Mouse (Mus musculus): ENCODE measurements around the gene Bcor. TPM values are rescaled to one million over a fixed set of nuclear protein-coding genes. Genes with fewer than 3 reads are reported as not detected.

The Bcor gene
- polyA plus RNA-seq, 1 experiment from 2014 or later = 4.2 TPM

DNA sequence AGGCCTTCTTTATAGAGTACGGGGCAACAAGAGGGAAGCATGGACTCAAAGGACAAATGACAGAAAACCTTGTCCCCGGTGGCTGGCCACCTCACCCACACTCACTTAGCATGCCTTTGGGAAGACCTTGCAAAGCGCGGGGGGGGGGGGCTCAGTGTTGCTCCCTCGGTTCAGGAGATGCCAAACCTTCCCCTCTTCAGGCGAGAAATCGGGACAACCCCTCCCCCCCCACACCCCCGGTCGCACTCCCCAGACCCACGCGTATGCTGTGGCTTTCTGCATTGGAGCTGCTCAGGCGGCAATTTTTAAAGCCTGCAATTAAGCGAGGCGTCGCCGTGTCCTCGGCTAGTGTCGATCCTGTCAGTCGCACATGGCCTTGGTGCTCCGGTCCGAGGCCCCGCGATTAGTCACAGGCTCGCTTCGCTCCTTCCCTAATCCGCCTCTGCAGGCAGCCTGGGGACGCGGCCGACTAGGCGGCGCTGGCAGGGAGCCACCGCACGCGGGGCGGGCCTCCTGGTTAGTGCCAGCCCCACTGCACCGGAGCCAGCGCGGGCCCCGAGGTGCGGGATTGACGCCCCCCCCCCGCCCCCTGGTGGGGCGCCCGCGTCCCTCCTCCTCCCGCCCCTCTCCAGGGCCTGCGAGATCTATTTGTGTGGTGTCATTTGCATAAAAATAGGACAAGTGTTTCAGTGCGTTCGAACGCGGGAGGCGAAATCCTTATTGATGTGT lies 70.6 kb downstream of the Bcor start:
- ATAC-seq = peak; percentile 23; the same call in 1 of the 2 replicates
- H3K4me3 ChIP-seq (ENCODE audit: low read depth, low read length) = no peak overlapping the region

DNA sequence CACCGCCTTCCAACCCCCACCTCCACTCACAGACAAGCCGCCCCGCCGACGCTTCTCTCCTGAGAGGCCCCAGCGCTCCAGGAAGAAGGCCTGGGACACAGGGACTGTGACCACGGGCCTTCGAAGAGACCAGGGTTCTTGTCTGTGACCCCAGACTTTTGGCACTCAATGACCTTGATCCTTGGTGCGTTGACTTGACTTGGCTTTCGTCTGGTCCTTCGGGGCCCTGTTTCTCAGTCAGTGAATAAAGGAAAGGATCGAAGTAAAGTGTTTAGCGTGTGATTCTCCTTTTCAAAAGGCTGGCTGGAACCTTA lies 71.2 kb downstream of the Bcor start:
- Histone ChIP-seq H3K9ac (ENCODE audit: low read depth, low read length) (peak overlapping the region; percentile 50), H3K4me1 (replicated peaks; ENCODE audit: control insufficient read depth, insufficient read depth, low read length) (no peaks in the 10 kb centered on the region), H3K27ac (ENCODE audit: low read depth, low read length) (peak overlapping the region; percentile 94), H3K4me3 (ENCODE audit: low read depth, low read length) (peak overlapping the region; percentile 44), H3K36me3 (ENCODE audit: control insufficient read depth, insufficient read depth) (no peaks in the 10 kb centered on the region), H3K27me3 (replicated peaks; ENCODE audit: control insufficient read depth, insufficient read depth, low read length) (no peaks in the 10 kb centered on the region; the same call in 1 of the 2 replicates), H3K9me3 (ENCODE audit: control insufficient read depth) (no peaks in the 10 kb centered on the region), H3K4me2 (replicated peaks; ENCODE audit: low read depth) (peak overlapping the region; percentile 82)
- 9% methylated on average over 13 of the region's 13 CpGs for WGBS
- no peak for ATAC-seq
- no peak for TF ChIP-seq CTCF (IDR thresholded peaks at IDR 0.05; ENCODE audit: low read depth)

More for the DNA sequence above, 70.6 kb downstream of the Bcor start:
- Histone ChIP-seq H3K9ac (ENCODE audit: low read depth, low read length) (0 out of 2 replicates have a peak overlapping the region, but pooled peaks have one; percentile 11), H3K27ac (ENCODE audit: low read depth, low read length) (peak overlapping the region; percentile 94), H3K27me3 (replicated peaks; ENCODE audit: control insufficient read depth, insufficient read depth, low read length) (no peaks in the 10 kb centered on the region; the same call in 1 of the 2 replicates), H3K36me3 (ENCODE audit: control insufficient read depth, insufficient read depth) (no peaks in the 10 kb centered on the region), H3K4me1 (replicated peaks; ENCODE audit: control insufficient read depth, insufficient read depth, low read length) (no peaks in the 10 kb centered on the region), H3K9me3 (ENCODE audit: control insufficient read depth) (no peaks in the 10 kb centered on the region), H3K4me2 (replicated peaks; ENCODE audit: low read depth) (peak overlapping the region; percentile 82)
- 5% methylated on average over 44 of the region's 52 CpGs for WGBS
- no peak for TF ChIP-seq CTCF (IDR thresholded peaks at IDR 0.05; ENCODE audit: low read depth)

DNA sequence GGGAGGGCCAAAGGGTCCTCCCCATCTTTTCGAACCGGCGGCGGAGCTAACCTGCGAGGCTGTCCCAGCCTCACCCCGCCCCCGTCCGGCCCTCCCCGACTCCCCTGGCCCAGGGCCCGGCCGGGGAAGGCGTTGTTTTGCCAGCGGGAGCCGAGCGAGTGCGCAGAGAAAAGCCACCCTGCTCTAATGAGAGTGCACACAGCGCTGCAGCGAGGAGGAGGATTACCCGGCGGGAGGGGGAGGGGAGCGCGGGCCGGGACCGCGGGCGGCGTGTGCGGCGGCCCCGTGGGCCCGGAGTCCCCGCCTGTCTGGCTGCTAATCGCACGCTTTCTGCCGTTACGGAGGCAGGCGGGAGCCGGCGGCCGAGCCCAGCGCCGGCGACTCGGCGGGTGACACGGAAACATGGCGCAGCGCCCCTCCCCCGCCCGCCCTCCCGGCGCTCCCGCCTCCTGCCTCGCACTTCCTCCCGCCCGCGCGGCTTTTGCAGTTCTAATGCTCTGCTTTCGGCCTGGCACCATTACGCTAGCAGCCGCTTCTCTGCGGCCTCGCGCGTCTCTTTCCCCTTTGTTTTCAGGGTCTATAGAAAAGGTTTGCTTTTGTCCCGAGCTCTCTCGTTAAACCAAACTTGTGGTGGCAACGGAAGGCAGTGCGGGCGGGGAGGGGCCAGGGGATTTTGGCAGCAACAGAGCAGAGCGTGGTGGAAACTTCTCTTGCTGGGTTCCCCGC lies 71.7 kb downstream of the Bcor start:
- Histone ChIP-seq H3K36me3 (ENCODE audit: control insufficient read depth, insufficient read depth) (no peaks in the 10 kb centered on the region), H3K4me3 (ENCODE audit: low read depth, low read length) (peak overlapping the region; percentile 44), H3K4me2 (replicated peaks; ENCODE audit: low read depth) (peak overlapping the region; percentile 82), H3K27me3 (replicated peaks; ENCODE audit: control insufficient read depth, insufficient read depth, low read length) (peaks cover 2% of the 10 kb centered on the region; the same call in 1 of the 2 replicates), H3K9ac (ENCODE audit: low read depth, low read length) (peak overlapping the region; percentile 50; the same call in 1 of the 2 replicates), H3K4me1 (replicated peaks; ENCODE audit: control insufficient read depth, insufficient read depth, low read length) (no peaks in the 10 kb centered on the region), H3K27ac (ENCODE audit: low read depth, low read length) (peak overlapping the region; percentile 94), H3K9me3 (ENCODE audit: control insufficient read depth) (no peaks in the 10 kb centered on the region)
- no peak for ATAC-seq
- 3% methylated on average over 56 of the region's 72 CpGs for WGBS
- TF ChIP-seq CTCF (IDR thresholded peaks at IDR 0.05; ENCODE audit: low read depth) = no peak

DNA sequence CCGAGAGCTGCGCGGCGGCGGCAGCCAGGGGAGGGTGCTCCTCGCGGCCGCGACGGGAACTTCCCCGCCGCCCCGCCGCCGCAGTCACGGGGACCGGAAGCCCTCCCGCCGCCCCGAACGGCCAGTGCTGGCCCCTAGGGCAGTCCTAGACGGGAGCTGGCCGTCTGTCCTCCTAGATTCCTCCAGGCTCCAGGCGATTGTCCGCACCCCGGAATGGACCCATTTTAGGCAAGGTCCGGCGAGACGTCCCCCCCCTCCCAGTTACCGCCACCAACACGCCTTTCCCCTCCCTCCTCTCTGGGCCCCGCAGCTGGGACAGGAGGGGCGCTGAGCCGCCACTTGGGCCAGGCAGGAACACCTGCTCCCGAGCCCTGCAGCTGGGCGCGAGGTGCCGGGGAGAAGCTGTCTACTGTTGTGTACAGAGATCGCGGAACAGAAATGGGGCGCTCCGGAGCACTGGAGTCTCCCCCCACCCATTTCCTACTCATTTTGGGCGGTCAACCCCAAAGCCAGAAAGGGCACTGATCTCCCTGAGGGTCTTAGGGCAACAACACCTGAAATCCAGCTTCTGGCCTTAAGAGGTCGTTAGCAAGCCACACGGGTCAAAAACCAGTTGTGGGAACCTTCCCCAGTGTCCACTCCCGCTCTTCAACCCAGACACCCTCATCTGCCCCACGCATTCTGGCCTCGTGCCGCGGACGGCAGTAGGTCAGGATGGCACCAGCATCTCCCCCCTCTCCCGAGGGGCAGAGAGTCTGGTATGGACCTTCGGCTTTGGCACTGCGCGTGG lies 72.4 kb downstream of the Bcor start:
- peak; percentile 22; the same call in 1 of the 2 replicates for ATAC-seq
- TF ChIP-seq CTCF (IDR thresholded peaks at IDR 0.05; ENCODE audit: low read depth) = peak; percentile 63
- H3K9ac ChIP-seq (ENCODE audit: low read depth, low read length) = peak overlapping the region; percentile 50
- H3K27me3 ChIP-seq (replicated peaks; ENCODE audit: control insufficient read depth, insufficient read depth, low read length) = peaks cover 10% of the 10 kb centered on the region; the same call in 1 of the 2 replicates
- peak overlapping the region; percentile 44 for H3K4me3 ChIP-seq (ENCODE audit: low read depth, low read length)
- peak overlapping the region; percentile 94 for H3K27ac ChIP-seq (ENCODE audit: low read depth, low read length)
- peak overlapping the region; percentile 82 for H3K4me2 ChIP-seq (replicated peaks; ENCODE audit: low read depth)
- H3K9me3 ChIP-seq (ENCODE audit: control insufficient read depth) = no peaks in the 10 kb centered on the region
- H3K4me1 ChIP-seq (replicated peaks; ENCODE audit: control insufficient read depth, insufficient read depth, low read length) = no peaks in the 10 kb centered on the region
- H3K36me3 ChIP-seq (ENCODE audit: control insufficient read depth, insufficient read depth) = no peaks in the 10 kb centered on the region
- 4% methylated on average over 25 of the region's 55 CpGs for WGBS

DNA sequence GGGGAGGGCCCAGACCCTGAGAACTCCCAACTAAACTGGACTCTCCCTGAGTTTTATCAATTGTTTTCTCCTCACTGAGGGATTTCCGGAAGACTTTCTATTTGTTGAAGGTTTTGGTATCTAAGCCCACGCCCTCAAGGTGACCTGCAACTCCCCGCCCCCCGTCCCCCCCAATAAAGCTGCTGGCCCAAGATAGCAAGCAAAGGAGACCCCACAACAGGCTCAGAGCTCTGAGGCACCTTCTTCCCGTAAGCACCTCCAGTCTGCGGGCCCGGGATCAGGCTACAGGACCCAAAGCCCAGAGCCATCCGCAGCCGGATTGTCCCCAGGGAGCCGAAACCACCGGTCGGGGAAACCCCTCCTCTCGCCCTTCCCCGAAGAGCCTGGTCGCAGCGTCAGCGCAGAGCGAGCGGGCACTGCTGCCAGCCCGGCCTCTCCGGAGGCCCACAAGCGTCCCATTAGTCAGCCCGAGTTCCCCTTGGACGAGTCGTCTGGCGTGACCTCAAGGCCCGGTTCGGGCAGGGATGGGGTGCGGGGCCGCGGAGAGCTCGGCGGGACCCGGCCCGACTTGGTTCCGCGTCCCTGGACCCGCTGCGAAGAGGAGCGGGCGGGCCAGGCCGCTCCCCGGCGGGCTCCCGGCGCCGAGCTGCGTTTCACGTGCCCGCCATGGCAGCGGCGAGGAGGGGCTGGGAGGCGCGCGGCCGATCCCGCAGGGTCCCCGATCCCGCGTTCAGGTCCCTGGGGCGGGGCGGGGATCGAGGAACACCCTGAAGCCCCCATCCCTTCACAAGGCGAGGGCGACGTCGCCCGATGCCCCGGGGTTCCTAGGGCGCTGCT lies 73.3 kb downstream of the Bcor start:
- H3K4me1 ChIP-seq (replicated peaks; ENCODE audit: control insufficient read depth, insufficient read depth, low read length) = no peaks in the 10 kb centered on the region
- WGBS = 3% methylated on average over 50 of the region's 70 CpGs
- peak overlapping the region; percentile 44 for H3K4me3 ChIP-seq (ENCODE audit: low read depth, low read length)
- H3K27me3 ChIP-seq (replicated peaks; ENCODE audit: control insufficient read depth, insufficient read depth, low read length) = peaks cover 12% of the 10 kb centered on the region
- H3K27ac ChIP-seq (ENCODE audit: low read depth, low read length) = peak overlapping the region; percentile 94
- no peak for TF ChIP-seq CTCF (IDR thresholded peaks at IDR 0.05; ENCODE audit: low read depth)
- H3K9me3 ChIP-seq (ENCODE audit: control insufficient read depth) = no peaks in the 10 kb centered on the region
- no peaks in the 10 kb centered on the region for H3K36me3 ChIP-seq (ENCODE audit: control insufficient read depth, insufficient read depth)
- H3K4me2 ChIP-seq (replicated peaks; ENCODE audit: low read depth) = peak overlapping the region; percentile 82
- peak overlapping the region; percentile 50 for H3K9ac ChIP-seq (ENCODE audit: low read depth, low read length)
- no peak for ATAC-seq

Measured in intestine, postnatal 0 days (tissue).